Mouse (Mus musculus) neural tube, embryonic 10.5 days (tissue): ENCODE measurements at regions not wholly inside any gene's neighbourhood (a gene's known extent, or its start where the extent isn't known, plus 50 kb on each side); places are given as distances from the start of the nearest gene placed in this dataset.

Experiments used
- DNase-seq: peaks from one replicate; pipeline ENCODE4 v3.0.0-alpha.2; 2017; ENCODE audit warnings: low spot score; ENCODE audit errors: extremely low spot score

DNA sequence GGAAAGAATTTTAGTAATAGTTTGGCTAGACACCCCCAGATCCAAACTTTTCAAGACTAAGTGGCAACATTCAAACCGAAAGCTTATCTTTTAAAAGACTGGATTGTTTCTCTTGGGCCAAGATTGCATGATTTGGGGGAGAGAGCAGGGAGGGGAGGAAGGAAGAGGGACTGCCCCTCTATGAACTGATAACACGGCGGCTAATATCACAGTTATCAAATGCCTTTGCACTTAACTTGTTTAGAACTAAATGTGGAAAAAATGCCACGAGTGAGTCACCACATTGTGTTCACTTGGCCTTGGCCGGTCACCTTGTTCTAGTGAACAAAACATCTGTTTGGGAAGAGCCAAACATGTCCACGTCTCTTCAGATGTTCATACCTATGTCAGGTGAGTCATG, 92.3 kb downstream of the Tes start:
- no peak for DNase-seq

DNA sequence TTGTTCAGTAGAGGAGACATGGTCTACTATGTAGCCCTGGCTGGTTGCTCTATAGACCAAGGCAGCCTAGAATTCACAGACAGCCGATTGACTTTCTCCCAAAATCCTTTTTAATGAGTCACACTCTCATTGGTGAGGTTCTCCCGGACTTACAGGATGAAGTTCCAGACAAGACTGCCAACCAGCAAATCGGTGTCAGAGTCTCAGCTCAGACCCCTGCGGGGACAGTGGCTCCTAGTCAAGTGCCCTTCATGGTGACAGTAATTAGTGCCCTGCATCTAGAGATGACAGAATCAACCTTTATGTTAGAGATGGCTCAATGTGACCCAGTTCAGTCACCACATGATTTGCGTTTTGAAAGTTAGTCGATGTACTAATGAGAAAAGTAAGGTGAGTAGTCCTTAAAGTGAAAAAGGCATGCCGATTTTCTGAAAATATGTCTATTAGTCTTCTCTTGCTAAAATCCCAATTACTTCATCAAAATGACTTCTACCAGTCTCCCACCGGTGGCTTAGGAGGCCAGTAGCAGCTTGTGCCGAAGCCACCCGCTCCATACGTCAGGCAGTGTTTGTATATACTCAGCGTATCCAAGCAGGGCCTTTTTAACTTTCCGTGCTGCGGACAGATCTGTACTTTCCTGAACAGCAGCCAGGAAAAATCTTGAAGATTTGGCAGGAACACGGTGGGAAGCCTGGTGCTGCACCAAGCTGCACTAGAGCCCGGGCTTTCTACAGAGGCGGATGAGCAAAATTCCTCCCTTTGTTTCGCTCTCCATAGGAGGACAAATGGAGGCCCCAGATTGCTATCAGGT, 105.2 kb downstream of the Tes start:
- DNase-seq = peak; percentile 28

DNA sequence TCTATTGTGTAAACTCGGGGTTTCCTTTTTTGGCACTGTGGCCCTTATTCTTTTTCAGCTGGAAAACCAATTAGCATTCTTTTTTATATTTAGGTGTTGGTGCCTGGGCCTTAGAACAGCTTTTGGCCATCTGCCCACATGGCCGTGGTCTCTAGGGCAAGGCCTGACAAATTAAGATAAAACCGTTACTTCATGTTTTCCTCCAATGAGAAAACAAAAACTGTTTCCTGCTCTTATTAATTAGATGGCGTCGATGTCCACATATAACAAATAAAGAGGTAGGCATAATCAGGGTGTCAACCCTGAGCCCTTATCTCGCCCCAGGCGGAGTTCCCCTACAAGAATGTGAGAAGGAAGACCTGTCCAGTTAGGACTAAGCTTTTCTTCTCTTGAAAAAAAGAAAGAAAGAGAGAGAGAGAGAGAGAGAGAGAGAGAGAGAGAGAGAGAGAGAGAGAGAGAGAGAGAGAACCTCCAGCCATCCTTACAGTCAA, 105.9 kb downstream of the Tes start:
- no peak for DNase-seq

DNA sequence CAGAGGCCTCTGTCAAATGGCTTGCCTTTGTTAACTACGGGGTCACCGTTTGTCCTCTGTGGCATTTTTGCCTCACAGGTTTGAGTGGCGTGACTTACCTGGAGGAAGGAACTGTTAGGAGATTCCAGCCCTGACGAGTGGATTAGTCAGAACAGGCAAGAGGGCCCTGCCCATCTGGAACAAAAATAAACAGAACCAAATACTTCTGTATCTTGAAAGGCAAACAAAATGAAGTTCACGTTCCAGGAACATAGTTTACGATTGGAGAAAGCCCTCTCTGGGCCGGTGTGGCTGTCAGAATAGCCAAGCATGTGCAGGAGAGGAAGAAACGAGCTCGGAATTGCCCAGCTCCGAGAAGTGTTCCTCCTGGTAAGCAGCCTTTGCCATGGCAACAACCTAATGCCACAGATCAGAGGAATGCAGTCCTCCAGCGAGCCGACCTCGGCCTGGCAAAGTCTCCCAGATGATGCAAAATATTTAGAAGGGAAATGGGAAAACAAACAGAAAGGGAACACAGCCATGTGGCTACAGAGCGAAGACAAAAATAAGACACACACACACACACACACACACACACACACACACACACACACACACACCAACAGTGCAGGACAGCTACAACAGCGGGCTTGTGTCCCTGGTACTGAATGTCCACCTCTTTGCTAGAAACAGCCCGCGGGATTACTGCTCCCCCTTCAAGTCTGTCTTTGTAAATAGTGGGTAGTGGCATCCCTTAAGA, 106.5 kb downstream of the Tes start:
- DNase-seq = peak; percentile 62

DNA sequence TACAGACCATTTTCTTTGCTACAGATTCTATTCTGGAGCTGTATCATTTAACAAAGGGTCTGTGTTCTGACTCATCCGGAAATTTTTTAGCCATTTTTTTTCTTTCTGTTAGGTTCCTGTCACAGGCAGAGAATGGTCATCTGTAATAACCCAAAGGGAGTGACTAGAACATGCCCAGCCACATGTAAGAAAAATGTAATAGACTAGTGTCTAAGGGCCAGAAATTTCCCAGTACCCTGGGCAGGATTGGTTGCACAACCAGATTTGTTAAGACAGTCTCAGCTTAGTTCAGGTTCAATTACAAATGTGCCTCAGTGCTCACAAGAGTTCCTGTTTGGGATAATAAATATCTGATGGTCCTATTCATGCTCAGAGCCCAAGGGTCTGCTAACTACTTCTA, 107.1 kb downstream of the Tes start:
- no peak for DNase-seq

DNA sequence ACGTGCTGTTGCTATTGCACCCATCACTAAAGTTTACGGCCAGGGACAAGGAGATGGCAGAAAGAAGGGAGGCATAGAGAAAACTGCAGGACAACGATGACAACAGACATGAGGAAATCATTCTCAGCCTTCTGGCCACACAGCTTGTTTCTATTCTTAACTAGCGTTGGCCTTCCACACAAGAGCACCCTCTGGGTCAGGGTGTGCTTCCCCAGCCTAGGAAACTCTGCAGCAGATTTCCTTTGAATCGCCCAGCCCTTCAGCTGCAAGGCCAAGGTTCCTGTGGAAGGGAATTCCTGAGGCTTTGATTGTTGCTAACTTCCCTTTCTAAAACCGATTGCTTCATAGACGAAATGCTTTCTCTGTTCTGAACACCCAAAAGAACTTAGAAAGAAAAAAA, 103.8 kb upstream of the Cav2 start:
- no peak for DNase-seq

DNA sequence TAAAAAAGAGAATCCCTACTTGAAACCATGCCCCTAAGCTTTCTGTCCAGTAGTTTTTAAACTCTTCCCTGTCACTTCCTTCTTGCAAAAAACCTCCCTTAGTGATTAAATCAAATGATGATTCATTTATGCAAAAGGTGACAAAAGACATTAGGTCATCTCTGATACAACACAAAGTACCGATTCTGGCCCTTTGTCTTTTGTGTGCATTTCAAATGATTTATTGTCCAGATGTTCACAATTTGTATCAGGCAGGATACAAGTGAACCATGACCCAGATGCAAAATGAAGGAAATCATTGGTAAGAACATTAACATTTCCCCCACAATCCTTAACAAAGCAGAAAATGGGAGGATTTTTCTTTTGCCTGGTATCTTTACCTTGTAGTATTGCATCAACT, 101.5 kb upstream of the Cav2 start:
- DNase-seq = no peak

DNA sequence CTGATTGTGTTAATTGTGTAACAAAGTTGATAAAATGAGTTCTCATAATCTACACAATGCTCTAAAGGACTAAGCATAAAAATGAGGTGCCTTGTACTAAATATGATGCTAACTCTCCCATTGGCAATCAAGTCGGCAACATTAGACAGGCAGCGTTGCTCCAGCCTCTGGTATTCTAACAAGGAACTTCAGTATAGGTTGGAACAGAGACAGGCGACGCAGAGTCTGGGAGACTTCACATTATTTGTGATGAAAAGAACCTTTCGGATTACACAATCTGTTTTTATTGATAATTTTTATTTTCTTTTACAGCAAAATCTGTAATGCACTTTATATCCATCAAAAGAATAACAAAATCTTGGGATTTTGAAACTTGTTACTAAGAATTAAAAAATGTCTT, 94.4 kb upstream of the Cav2 start:
- no peak for DNase-seq

DNA sequence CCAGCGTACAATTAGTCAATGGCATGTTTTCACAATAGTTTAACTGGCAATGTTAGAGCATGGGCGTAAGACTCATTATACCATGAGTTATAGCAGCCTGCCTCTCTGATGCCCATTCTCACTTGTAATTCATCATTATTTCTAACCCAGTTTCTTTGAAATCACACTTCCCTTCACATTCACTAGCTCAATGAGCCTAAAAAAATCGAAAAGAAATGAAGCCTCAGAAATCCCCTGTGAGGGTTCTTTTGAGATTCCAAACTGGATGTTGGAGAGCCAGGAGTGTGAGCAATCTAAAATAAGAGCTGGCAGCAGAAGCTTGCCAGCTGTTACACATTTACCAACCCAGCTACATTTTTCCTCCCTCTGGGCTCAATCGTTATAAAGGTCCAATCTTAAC, 93.9 kb upstream of the Cav2 start:
- no peak for DNase-seq

DNA sequence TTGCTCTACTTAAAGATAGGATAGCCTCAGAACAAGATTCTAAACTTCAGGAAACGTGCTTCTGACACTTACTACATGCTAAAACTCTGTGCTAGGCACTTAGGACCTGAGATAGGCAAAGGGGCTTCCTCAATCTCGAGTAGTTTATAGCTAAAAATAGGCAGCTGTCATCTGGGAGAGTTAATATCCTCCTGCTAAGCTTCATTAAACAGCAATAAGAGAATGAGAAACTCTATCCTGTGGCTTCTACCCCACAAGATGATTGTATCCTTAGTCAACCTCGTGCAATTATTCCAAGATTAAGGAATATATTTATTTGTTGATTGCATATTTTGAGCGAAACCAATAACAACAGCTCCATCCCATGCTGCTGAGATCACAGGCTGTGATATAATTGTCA, 85.4 kb upstream of the Cav2 start:
- DNase-seq = no peak

DNA sequence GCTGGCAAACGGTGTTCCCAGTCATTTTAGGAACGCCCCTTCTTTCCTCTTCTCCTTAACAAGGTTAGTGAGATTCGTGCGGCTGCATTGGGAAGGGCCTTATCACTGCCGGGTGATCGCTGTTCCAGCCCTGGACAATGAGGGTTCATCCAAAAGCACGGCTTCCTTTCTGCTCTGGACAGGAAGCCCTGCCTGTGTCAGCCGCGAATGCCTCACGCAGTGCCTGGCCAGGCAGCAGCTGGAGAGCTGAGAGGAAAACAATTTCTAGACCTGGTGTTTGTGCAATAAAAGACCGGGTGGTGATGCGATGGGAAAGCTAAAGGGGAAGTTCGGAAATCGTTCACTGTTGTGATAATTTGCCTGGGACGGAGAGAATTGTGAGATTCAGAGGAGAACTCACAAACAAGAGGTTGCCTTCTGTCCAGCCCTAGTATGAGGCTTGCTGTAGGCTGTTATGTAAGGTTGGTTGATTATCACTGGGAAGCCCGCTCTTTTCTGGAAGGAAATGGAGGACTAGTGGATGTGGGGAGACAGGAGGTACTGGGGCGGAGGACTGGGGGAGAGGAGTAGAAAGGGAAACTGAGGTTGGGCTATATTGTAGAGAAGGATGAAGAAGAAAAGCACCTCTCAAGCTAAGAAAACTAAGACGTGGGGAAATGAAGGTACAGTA, 83.1 kb upstream of the Cav2 start:
- no peak for DNase-seq

DNA sequence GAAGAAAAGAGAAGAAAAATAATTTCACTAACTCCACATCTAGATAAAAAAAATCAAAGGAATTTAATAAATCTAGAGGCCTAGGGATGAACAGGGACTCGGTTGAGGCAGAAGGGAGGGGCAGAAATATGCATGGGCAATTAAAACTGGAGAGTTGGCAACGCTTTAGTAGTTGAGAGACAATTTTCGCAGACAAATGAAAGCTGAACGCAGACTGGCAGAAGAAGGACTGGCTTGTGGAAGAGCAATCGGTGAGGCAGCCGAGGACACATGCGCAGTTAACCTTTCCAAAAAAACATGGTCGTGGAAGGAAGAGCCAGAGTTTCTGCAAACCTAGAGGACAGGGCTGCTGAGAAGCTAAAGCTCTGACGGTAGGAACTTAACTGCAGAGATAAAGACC, 82.1 kb upstream of the Cav2 start:
- DNase-seq = no peak

DNA sequence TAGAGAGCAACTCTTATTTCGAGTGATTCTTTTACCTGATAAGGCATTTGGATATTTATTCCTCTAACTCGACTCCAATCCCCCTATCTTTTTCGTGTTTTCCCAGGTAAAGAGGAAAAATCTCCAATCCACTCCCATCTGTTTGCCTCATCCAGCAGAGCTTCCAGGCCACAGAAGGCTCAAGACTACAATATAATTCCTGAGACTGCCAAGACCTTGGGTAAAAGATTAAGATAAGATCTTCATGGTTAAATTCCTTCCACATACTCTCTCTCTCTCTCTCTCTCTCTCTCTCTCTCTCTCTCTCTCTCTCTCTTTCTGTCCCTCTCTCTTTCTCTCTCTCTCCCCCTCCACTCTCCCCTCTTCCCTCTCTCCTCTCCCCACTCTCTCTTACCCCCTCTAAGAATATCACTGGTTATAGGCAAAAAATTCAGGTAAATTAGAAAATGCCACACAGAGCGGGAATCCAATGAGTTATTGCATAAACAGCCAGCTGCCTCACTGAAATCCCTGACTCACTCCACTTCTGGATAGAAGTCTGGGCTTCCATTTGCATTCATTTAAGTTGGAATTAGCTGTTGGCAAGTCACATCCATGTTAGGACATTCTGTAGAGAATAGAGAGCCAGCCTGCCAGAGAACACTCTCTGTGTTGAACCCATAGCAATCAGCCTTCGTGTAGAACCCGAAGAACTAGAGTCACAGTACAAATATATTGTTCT, 78.9 kb upstream of the Cav2 start:
- no peak for DNase-seq

DNA sequence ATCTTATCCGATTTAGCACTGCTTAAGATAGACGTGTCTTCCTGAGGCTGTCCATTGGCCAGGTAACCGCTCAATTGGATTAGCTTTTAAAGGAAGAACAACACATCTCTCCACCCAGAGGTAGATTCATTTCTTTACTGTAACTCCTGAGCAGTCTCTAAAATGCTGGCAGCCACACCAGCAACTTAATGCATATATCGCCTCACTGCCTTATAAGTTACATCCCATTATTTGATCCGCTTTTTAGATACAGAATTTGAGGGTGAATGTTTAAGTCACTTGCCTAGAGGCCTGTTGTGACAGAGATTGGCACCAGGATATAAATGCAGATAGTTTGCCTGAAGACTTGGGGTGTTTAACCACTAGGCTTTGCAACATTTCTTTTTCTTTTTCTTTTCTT, 77.7 kb upstream of the Cav2 start:
- DNase-seq = no peak

DNA sequence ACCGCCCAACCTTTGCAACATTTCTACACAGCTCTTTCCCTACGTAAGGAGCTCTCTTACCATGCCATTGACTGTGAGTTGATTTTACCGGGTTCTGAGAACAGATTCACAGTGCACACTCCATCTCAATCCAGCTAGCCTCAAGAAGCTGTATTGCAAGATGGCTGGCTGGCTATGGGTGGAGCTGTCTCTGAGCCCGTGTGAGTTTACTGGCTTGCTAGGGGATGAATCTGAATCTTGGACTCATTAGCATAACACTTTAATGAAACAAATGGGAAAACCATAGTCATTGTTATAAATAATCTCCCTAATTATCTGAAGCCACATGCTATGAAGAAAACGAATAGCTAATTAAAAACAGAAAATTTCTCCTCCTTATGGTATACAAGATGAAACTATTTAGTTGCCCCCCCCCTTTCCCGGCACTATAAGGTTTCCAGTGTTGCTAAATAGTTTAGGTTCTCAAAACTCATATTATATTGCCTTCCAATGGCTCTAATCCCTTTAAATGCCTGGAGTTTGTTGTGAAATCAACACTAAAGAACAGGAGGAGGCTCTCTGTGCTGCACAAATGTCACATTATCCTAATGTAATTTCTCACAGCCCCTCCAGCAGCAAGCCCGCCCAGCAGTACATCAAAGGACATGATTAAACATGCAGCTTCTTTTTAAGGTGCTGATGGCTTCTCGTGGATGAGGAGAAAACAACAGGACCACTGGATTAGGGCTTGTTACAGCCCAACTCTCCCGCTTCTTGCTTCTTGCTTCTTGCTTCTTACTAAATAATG, 76.9 kb upstream of the Cav2 start:
- no peak for DNase-seq

DNA sequence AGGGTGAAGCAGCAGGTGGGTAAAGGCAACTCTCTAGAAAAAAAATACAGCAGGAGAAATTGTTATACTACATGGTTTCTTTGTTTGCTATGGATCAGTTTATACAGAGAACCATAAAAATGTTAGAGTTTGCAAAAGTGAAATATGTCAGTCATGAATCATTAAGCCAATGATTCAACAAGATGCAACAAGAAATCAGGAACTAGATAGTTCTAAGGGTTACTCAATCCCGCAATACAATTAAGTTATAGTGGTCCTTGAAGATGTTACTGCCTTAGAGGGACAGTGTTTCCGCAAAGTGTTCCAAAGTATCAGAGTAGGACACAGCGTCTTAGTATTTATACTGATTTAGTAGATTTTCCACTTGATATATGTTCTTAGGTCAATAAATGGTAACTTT, 74.1 kb upstream of the Cav2 start:
- DNase-seq = no peak

DNA sequence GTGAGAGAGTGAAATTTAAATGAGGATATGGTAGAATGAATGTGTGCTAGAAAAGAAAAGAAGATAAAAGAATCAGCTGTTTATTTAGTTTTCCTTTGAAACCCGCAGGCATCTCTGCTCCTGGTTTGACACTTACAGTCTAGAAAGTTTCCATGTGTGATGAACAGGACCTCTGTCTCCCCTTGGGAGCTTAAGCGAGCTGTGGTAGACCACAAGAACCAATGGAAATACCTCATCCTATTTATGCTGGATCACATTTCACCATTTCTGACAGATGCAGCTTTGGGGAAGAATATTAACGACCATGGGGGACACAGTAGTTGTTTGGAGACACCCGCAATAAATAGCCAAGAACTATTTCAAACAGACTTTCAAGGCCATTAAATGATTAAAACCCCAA, 71.2 kb upstream of the Cav2 start:
- DNase-seq = no peak

DNA sequence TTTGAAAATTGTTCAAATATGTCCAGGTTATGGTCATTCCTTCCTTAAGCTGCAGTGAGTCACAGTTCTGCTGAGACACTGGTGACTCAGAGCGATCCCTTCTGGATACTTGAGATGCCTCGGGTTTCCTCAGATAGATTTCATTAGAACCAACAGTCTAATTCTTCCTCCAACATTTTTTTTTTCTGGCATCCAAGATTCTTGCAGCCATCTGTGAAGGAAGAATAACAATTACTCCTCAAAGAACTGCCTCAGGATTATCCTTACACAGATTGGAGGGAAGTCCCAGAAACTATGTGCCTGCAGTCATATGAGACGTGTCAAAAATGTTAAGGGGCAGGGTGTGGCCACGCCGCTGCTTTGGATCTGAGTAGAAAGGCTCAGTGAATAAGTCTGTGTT, 69.6 kb upstream of the Cav2 start:
- DNase-seq = no peak

DNA sequence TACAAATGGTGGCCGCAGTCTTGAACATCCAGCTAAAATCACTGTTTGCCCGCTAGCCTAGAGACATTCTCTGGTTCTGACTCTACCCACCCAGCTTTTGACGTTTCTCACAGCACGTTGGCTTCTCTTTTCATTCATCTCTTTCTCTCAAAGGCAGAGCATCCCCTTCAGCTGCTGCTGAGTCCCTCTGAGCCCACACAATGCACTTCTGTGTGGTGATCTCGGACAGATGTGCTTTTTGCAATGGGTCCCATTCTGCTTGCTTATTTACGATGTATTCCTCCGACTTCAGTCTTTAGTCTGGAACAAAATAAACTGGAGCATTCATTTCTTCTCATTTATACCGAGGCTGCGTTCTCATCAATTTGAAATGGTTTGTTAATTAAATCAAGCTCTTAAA, 66.2 kb upstream of the Cav2 start:
- DNase-seq = no peak

DNA sequence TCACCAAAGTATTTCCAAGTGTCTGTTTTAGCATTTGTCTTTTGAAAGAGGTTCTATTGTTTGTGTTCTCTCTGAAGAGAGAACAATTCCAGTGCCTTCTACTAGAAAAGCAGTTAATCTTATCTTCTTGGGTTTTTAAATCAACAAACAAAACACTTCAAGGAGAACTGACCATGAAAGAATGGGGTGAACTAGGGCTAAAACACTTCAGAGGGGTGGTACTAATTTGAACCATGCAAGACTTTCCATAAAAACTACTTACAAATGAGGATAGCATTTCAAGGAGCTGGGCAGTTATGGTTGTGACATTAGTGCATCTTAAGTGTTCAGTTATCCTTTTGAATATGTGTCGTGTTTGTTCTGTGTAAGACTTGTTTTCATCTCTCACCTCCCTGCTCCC, 64.5 kb upstream of the Cav2 start:
- DNase-seq = no peak

DNA sequence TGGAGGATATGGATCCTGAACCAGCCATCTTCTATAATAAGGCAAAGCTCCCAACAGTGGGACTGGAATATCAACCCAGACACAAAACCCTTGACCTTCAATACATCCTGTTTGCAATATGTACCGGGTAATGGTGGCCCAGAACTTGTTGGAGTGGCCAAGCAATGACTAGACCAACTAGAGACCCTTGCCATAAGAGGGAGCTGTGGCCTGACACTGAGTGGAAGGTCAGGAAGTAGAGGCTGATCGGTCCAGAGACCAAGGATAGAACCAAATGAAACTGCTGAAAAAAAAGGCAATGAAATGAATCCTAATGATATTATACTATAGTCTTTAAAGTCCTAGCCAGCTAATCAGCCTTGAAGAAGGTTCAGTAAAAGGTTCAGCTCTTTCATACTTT, 57.2 kb upstream of the Cav2 start:
- no peak for DNase-seq
